Mouse (Mus musculus): ENCODE results near the gene Tulp1. TPM values are rescaled to one million over a fixed set of nuclear protein-coding genes. Genes with fewer than 3 reads are reported as not detected.
"Not testable (repeated sequence)": the region's sequence is repeated elsewhere in the genome, so short reads cannot be mapped to it uniquely, and the experiment has no call there.

Gene Tulp1
- total RNA-seq, 2 experiments from 2014 or later: not detected

- ATAC-seq (replicated peaks; ENCODE audit: low FRiP score, poor library complexity, severe bottlenecking): no peak
Measured at GRCm38 (mm10) chr17:28344670-28345069, 20.4 kb downstream of the Tulp1 start.

- ATAC-seq (replicated peaks; ENCODE audit: low FRiP score, poor library complexity, severe bottlenecking): no peak
Measured at GRCm38 (mm10) chr17:28344050-28344607, 20.9 kb downstream of the Tulp1 start.

GRCm38 (mm10) chr17:28341091-28341490, 23.9 kb downstream of the Tulp1 start:
- peak; percentile 54; the same call in 1 of the 2 replicates for ATAC-seq (replicated peaks; ENCODE audit: low FRiP score, poor library complexity, severe bottlenecking)

- ATAC-seq (replicated peaks; ENCODE audit: low FRiP score, poor library complexity, severe bottlenecking): no peak
Measured at GRCm38 (mm10) chr17:28340578-28340977, 24.4 kb downstream of the Tulp1 start.

GRCm38 (mm10) chr17:28337547-28337946, 27.5 kb downstream of the Tulp1 start:
- ATAC-seq (replicated peaks; ENCODE audit: low FRiP score, poor library complexity, severe bottlenecking): no peak

- ATAC-seq (replicated peaks; ENCODE audit: low FRiP score, poor library complexity, severe bottlenecking): no peak
Measured at GRCm38 (mm10) chr17:28335267-28335666, 29.8 kb downstream of the Tulp1 start.

GRCm38 (mm10) chr17:28332915-28333546, 32.0 kb downstream of the Tulp1 start:
- no peak for ATAC-seq (replicated peaks; ENCODE audit: low FRiP score, poor library complexity, severe bottlenecking)

- no peak for ATAC-seq (replicated peaks; ENCODE audit: low FRiP score, poor library complexity, severe bottlenecking)
Measured at GRCm38 (mm10) chr17:28332113-28332914, 32.7 kb downstream of the Tulp1 start.

GRCm38 (mm10) chr17:28331241-28332112, 33.5 kb downstream of the Tulp1 start:
- no peak for ATAC-seq (replicated peaks; ENCODE audit: low FRiP score, poor library complexity, severe bottlenecking)

GRCm38 (mm10) chr17:28330590-28330989, 34.4 kb downstream of the Tulp1 start:
- ATAC-seq (replicated peaks; ENCODE audit: low FRiP score, poor library complexity, severe bottlenecking): not testable (repeated sequence)

GRCm38 (mm10) chr17:28330232-28330546, 34.8 kb downstream of the Tulp1 start:
- no peak for ATAC-seq (replicated peaks; ENCODE audit: low FRiP score, poor library complexity, severe bottlenecking)

GRCm38 (mm10) chr17:28329503-28330231, 35.4 kb downstream of the Tulp1 start:
- no peak for ATAC-seq (replicated peaks; ENCODE audit: low FRiP score, poor library complexity, severe bottlenecking)

- peak; percentile 62 for ATAC-seq (replicated peaks; ENCODE audit: low FRiP score, poor library complexity, severe bottlenecking)
Measured at GRCm38 (mm10) chr17:28328946-28329345, 36.1 kb downstream of the Tulp1 start.

GRCm38 (mm10) chr17:28328366-28328928, 36.6 kb downstream of the Tulp1 start, which contains the start of gene Rpl10a:
Rpl10a (plus strand) TSS chr17:28328471.
- peak; percentile 93 for ATAC-seq (replicated peaks; ENCODE audit: low FRiP score, poor library complexity, severe bottlenecking)

- no peak for ATAC-seq (replicated peaks; ENCODE audit: low FRiP score, poor library complexity, severe bottlenecking)
Measured at GRCm38 (mm10) chr17:28327673-28328325, 37.2 kb downstream of the Tulp1 start.

- ATAC-seq (replicated peaks; ENCODE audit: low FRiP score, poor library complexity, severe bottlenecking): no peak
Measured at GRCm38 (mm10) chr17:28326951-28327350, 38.1 kb downstream of the Tulp1 start.

GRCm38 (mm10) chr17:28325751-28326150, 39.3 kb downstream of the Tulp1 start:
- ATAC-seq (replicated peaks; ENCODE audit: low FRiP score, poor library complexity, severe bottlenecking): no peak

- ATAC-seq (replicated peaks; ENCODE audit: low FRiP score, poor library complexity, severe bottlenecking): not testable (repeated sequence)
Measured at GRCm38 (mm10) chr17:28324416-28324815, 40.6 kb downstream of the Tulp1 start.

GRCm38 (mm10) chr17:28323786-28324185, 41.2 kb downstream of the Tulp1 start:
- no peak for ATAC-seq (replicated peaks; ENCODE audit: low FRiP score, poor library complexity, severe bottlenecking)
